Mouse (Mus musculus) R1 (cell line): ENCODE measurements around the gene Mrpl52.

Source experiments
- DNase-seq: peaks from one replicate; pipeline ENCODE4 v3.0.0-alpha.2; 2018; ENCODE audit warnings: low read depth, low spot score

Mrpl52 gene

DNA sequence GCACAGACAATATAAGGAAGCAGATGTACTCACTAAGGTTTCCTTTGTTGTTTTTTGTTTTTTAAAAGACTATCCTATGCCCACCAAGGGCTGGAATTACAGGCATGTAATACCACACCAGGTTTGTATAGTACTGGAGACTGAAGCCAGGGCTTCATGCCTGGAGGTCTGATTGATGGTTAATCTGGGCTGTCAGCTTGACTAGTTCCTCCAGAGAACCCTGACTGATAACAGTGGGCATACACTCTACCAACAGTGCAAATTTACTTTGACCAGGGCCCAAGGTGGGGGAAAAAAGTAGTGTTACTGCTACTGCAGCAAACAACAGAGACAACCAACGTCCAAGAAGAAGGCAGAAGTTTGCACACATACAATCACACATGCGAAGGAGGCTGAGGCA, 44.8 kb downstream of the Mrpl52 start:
- DNase-seq: no peak

- no peak for DNase-seq
These were observed 46.0 kb downstream of the Mrpl52 start for GRCm38 (mm10) chr14:54472671-54473070.

GRCm38 (mm10) chr14:54474744-54475143, 48.0 kb downstream of the Mrpl52 start:
- DNase-seq: no peak

GRCm38 (mm10) chr14:54475941-54476844, 49.5 kb downstream of the Mrpl52 start, which contains the start of gene Rem2:
Rem2 (plus strand) TSS chr14:54476100.
- peak; percentile 67 for DNase-seq

GRCm38 (mm10) chr14:54477172-54477909, 50.6 kb downstream of the Mrpl52 start:
- DNase-seq: no peak
